Mouse (Mus musculus) forebrain, embryonic 11.5 days (tissue): ENCODE data around the gene Gzmc. TPM values are rescaled to one million over a fixed set of nuclear protein-coding genes. Genes with fewer than 3 reads are reported as not detected.
"Not testable (repeated sequence)": the region's sequence is repeated elsewhere in the genome, so short reads cannot be mapped to it uniquely, and the experiment has no call there.

Experiments
- ATAC-seq: fragments of 200-750 bp; cut with Nextera tagmentation; replicated peaks from 2 replicates; pipeline ENCODE4 v1.8.0; 2017; ENCODE audit warnings: moderate TSS enrichment; ENCODE audit not compliant: low FRiP score
- DNase-seq: peaks from one replicate; pipeline ENCODE4 v3.0.0-alpha.2; 2017; ENCODE audit warnings: low spot score
- H3K27ac ChIP-seq: fragments of 300-500 bp; sonication (generic); 2 replicates; pipeline ENCODE4 v1.5.1; 2014; ENCODE audit warnings: low read depth, low read length
- H3K27me3 ChIP-seq: fragments of 300-500 bp; sonication (generic); 2 replicates; pipeline ENCODE4 v1.6.1; 2014; ENCODE audit warnings: mild to moderate bottlenecking, low read length, mixed read lengths; ENCODE audit not compliant: control insufficient read depth, insufficient read depth
- H3K36me3 ChIP-seq: fragments of 300-500 bp; sonication (generic); 2 replicates; pipeline ENCODE4 v1.6.1; 2014; ENCODE audit warnings: mild to moderate bottlenecking, low read length, moderate library complexity, mixed read lengths; ENCODE audit not compliant: control insufficient read depth, insufficient read depth
- H3K4me1 ChIP-seq: fragments of 300-500 bp; sonication (generic); replicated peaks from 2 replicates; pipeline ENCODE4 v1.6.1; 2014; ENCODE audit warnings: low read length, mixed read lengths; ENCODE audit not compliant: control insufficient read depth, insufficient read depth
- H3K4me2 ChIP-seq: fragments of 300-500 bp; sonication (generic); 2 replicates; pipeline ENCODE4 v1.6.1; 2014; ENCODE audit warnings: low read depth, mild to moderate bottlenecking, low read length, moderate library complexity, mixed read lengths; ENCODE audit not compliant: severe bottlenecking
- H3K4me3 ChIP-seq: fragments of 300-500 bp; sonication (generic); 2 replicates; pipeline ENCODE4 v1.5.1; 2014; ENCODE audit warnings: low read depth, low read length
- H3K9ac ChIP-seq: fragments of 300-500 bp; sonication (generic); 2 replicates; pipeline ENCODE4 v1.6.1; 2014; ENCODE audit warnings: low read length
- H3K9me3 ChIP-seq: fragments of 300-500 bp; sonication (generic); 2 replicates; pipeline ENCODE4 v1.6.1; 2016; ENCODE audit warnings: low read length, mixed read lengths; ENCODE audit not compliant: control insufficient read depth
- WGBS: fragments of 180-500 bp; shearing (Covaris S2); extraction: QIAGEN DNeasy Blood & Tissue Kit; methylation state at CpG from one replicate; pipeline ENCODE4 v1.1.7; 2014; 5-methylcytosine and 5-hydroxymethylcytosine counted together
- polyA plus RNA-seq: library from polyadenylated mRNA; unstranded; fragments of >200 nt; fragmentation: Nextera tagmentation; extraction: Ambion mirVana; gene quantifications from 2 replicates; pipeline ENCODE4 v1.2.1, GENCODE M21; 2014

Gzmc gene
- polyA plus RNA-seq, 1 experiment from 2014 or later: not detected

DNA sequence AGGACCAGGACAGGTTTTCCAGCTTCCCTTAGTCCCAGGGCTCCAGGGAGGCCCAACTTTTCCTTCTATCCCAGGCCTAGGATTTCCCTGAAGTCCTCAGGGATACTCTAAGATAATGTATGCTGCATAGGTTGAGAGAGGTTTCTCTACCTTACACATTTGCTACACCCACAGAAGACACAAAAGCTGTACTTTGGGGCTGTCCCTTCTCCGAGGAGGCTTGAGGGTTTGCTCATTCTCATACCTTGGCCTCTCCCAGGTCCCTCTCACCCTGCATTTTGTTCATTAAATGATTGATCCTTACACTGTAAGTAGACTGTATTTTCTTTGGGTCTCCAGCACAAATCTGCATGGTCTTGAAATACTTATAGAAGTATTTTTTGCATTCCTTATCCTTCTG, 28.8 kb downstream of the Gzmc start:
- no peaks in the 10 kb centered on the region for H3K36me3 ChIP-seq
- no peaks in the 10 kb centered on the region for H3K9me3 ChIP-seq
- no peak overlapping the region for H3K27ac ChIP-seq
- H3K4me3 ChIP-seq: no peak overlapping the region
- no peak overlapping the region for H3K9ac ChIP-seq
- no peaks in the 10 kb centered on the region for H3K4me1 ChIP-seq
- no peak for ATAC-seq
- H3K4me2 ChIP-seq: no peak overlapping the region
- WGBS: 70% methylated on average over 1 of the region's 1 CpGs
- no peak for DNase-seq
- H3K27me3 ChIP-seq: no peaks in the 10 kb centered on the region

DNA sequence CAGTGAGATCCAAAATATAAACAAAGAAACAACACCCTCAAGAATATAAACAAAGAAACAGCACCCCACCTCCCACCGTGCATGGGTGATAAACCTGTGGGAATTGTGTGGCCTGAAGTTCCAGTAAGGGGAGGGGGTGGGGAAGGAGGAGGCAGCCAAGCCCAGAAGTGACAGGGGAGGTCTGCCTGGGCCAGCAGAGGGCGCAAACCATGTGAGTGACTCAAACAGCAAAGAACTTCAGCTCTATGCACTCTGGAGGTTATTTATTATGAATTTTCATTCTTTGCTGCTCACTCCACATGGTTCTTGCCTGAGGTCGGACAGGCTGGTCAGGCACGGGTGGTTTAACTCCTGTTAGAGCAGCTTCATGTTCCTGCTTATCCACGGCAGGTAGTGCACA, 29.4 kb downstream of the Gzmc start:
- not testable (repeated sequence) for H3K4me2 ChIP-seq, H3K27ac ChIP-seq, H3K4me1 ChIP-seq, H3K4me3 ChIP-seq, ATAC-seq, H3K9ac ChIP-seq, H3K27me3 ChIP-seq, H3K36me3 ChIP-seq, H3K9me3 ChIP-seq
- WGBS: 44% methylated on average over 5 of the region's 5 CpGs
- peak; percentile 76 for DNase-seq

DNA sequence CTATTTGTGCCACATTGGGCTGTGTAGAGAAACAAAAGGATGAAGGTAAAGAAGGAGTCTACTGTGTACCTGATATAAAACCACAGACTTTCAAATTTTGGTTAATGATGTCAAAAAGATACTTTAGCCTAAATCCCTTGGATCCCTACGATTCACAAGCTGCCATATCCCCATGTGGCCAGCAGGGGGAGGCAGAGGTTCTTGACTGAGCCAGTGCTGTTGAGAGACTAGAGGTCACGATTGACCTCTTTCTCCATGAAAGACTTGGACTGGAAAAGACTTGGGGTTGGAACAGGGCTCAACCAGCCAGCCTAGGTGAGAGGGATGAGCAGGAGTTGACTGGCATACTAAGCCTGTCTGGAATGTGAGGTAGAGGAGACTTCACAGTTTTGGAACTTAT, 30.5 kb downstream of the Gzmc start:
- no peak overlapping the region for H3K4me3 ChIP-seq
- H3K9me3 ChIP-seq: no peaks in the 10 kb centered on the region
- H3K4me1 ChIP-seq: no peaks in the 10 kb centered on the region
- H3K36me3 ChIP-seq: no peaks in the 10 kb centered on the region
- H3K4me2 ChIP-seq: no peak overlapping the region
- peak; percentile 79 for DNase-seq
- 16% methylated on average over 2 of the region's 2 CpGs for WGBS
- no peak for ATAC-seq
- no peak overlapping the region for H3K9ac ChIP-seq
- no peaks in the 10 kb centered on the region for H3K27me3 ChIP-seq
- no peak overlapping the region for H3K27ac ChIP-seq

DNA sequence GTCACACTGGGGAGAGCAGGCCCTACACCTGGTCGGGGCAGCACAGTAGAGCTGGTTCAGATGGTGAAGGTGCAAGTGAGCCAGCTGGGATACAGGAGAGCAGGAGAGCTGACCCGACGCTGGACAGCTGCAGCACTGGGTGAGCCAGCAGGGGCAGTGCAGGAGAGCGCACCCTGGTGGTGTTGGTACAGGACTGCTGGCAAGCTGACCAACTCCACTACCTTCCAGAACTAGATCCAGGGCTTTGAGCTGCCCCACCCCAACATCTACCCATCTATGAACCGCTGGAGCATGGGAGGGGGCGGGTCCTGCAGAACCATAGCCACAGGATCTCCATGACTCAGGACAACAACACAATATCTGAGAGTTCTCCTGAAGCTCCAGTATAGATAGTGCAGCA, 47.5 kb downstream of the Gzmc start:
- Histone ChIP-seq H3K36me3 (no peaks in the 10 kb centered on the region), H3K27me3 (no peaks in the 10 kb centered on the region), H3K4me3 (no peak overlapping the region), H3K4me1 (no peaks in the 10 kb centered on the region), H3K27ac (no peak overlapping the region), H3K9me3 (no peaks in the 10 kb centered on the region), H3K4me2 (no peak overlapping the region), H3K9ac (no peak overlapping the region)
- no peak for DNase-seq
- 61% methylated on average over 6 of the region's 6 CpGs for WGBS
- ATAC-seq: no peak

DNA sequence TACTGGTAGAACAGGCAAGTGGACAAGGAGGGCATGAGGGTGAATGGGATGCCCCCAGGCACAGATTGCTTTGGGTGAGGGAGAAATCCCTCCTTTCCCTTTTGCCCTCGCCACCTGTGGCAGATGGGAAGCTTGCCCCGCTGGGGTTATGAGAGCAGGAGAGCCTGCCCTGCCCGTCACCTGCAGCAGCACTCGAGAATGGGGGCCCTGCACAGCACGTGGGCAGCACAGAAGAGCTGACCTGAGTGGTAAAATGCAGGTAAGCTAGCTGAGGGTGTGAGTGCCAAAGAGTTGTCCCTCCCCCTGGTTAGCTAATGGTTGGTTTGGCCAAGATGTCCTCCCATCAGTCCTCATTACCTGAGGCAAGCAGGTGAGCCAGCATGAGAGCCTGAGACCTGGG, 47.9 kb downstream of the Gzmc start:
- Histone ChIP-seq H3K27ac (no peak overlapping the region), H3K4me2 (no peak overlapping the region), H3K4me1 (no peaks in the 10 kb centered on the region), H3K9ac (no peak overlapping the region), H3K36me3 (no peaks in the 10 kb centered on the region), H3K9me3 (no peaks in the 10 kb centered on the region), H3K4me3 (no peak overlapping the region), H3K27me3 (no peaks in the 10 kb centered on the region)
- 86% methylated on average over 5 of the region's 5 CpGs for WGBS
- DNase-seq: no peak
- ATAC-seq: no peak

Other genes starting within 250 kb of the Gzmc start
- gene Mcpt1, start 216.7 kb downstream of the Gzmc start, polyA plus RNA-seq: not detected in 2 replicates
- gene Mcpt9, start 204.2 kb downstream of the Gzmc start, polyA plus RNA-seq: not detected in 2 replicates
- gene Mcpt2, start 192.6 kb downstream of the Gzmc start, polyA plus RNA-seq: not detected in 2 replicates
- not detected in 2 replicates for gene Mcpt4, start 172.3 kb downstream of the Gzmc start, polyA plus RNA-seq
- not detected in 2 replicates for gene Mcpt8, start 149.4 kb downstream of the Gzmc start, polyA plus RNA-seq
- gene Ctsg, start 132.1 kb downstream of the Gzmc start, polyA plus RNA-seq: not detected in 2 replicates
- not detected in 2 replicates for gene Gzme, start 114.0 kb downstream of the Gzmc start, polyA plus RNA-seq
- gene Gzmd, start 102.0 kb downstream of the Gzmc start, polyA plus RNA-seq: not detected in 2 replicates
- not detected in 2 replicates for gene Gzmg, start 75.1 kb downstream of the Gzmc start, polyA plus RNA-seq
- not detected in 2 replicates for gene Gzmn, start 60.1 kb downstream of the Gzmc start, polyA plus RNA-seq
- not detected in 2 replicates for gene Gzmf, start 23.2 kb downstream of the Gzmc start, polyA plus RNA-seq
- not detected in 2 replicates for gene Gzmb, start 27.6 kb upstream of the Gzmc start, polyA plus RNA-seq
- 0.04 TPM in 1 of 2 replicates, not detected in the other for gene Atp12a, start 130.4 kb upstream of the Gzmc start, polyA plus RNA-seq
- 0.88 and 1.0 TPM in 2 replicates for gene Rnf17, start 167.9 kb upstream of the Gzmc start, polyA plus RNA-seq